Mouse (Mus musculus): Measurements from ENCODE around the gene Lyzl4.

DNA sequence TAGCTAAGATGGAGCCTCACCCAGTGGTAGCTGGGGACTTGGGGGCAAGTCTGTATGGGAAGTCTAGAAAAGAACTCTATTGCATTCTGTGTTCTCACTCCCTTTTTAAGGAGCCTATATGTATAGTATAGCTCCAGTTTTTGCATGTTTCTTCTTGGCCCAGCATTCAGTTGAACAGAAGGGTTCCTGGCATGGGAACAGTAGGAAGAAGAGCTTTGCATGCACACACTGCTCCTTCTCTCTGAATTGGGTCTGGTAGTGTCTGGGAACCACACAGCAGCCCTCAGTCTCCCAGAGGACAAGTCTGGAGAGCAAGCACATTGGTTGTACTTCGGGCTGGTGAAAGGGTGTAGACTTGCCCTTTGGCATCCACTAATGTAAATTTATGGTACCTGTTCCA is 11.3 kb downstream of the Lyzl4 start:
- TF ChIP-seq CTCF (IDR thresholded peaks at IDR 0.05; ENCODE audit: extremely low read depth, insufficient read depth, low read length) (no peak), POLR2A (IDR thresholded peaks at IDR 0.05; ENCODE audit: extremely low read depth, insufficient read depth, low read length) (no peak)
